Mouse (Mus musculus) thymus, postnatal 0 days (tissue): ENCODE results near the gene Zmat5. TPM values are rescaled to one million over a fixed set of nuclear protein-coding genes. Genes with fewer than 3 reads are reported as not detected.
"Not testable (repeated sequence)": the region's sequence is repeated elsewhere in the genome, so short reads cannot be mapped to it uniquely, and the experiment has no call there.

ENCODE experiments used
- DNase-seq: peaks from one replicate; pipeline ENCODE4 v3.0.0-alpha.2; 2015; ENCODE audit warnings: low spot score
- polyA plus RNA-seq: library from polyadenylated mRNA; unstranded; fragments of >200 nt; fragmentation: Nextera tagmentation; extraction: Ambion mirVana; gene quantifications from 2 replicates; pipeline ENCODE4 v1.2.1, GENCODE M21; 2015

Zmat5 gene
- polyA plus RNA-seq, 1 experiment from 2014 or later, result 91.0 TPM

- no peak for DNase-seq
Measured at GRCm38 (mm10) chr11:4688632-4689380, 15.7 kb upstream of the Zmat5 start.

- no peak for DNase-seq
Measured at GRCm38 (mm10) chr11:4690353-4690752, 14.1 kb upstream of the Zmat5 start.

- no peak for DNase-seq
Measured at GRCm38 (mm10) chr11:4691213-4691612, 13.3 kb upstream of the Zmat5 start.

GRCm38 (mm10) chr11:4692162-4692561 lies 12.3 kb upstream of the Zmat5 start:
- DNase-seq, result no peak

GRCm38 (mm10) chr11:4697043-4697983 lies 7.2 kb upstream of the Zmat5 start:
- no peak for DNase-seq

- no peak for DNase-seq
Measured at GRCm38 (mm10) chr11:4700726-4701125, 3.8 kb upstream of the Zmat5 start.

- DNase-seq, result no peak
Measured at GRCm38 (mm10) chr11:4703688-4704071, 798 bp upstream of the Zmat5 start.

GRCm38 (mm10) chr11:4705178-4705577 lies 700 bp downstream of the Zmat5 start:
- DNase-seq, result no peak

- not testable (repeated sequence) for DNase-seq
Measured at GRCm38 (mm10) chr11:4710188-4710587, 5.7 kb downstream of the Zmat5 start.

- no peak for DNase-seq
Measured at GRCm38 (mm10) chr11:4712822-4713221, 8.3 kb downstream of the Zmat5 start.

- DNase-seq, result no peak
Measured at GRCm38 (mm10) chr11:4714727-4715126, 10.2 kb downstream of the Zmat5 start.

GRCm38 (mm10) chr11:4715596-4715995 lies 11.1 kb downstream of the Zmat5 start:
- DNase-seq, result no peak

GRCm38 (mm10) chr11:4716530-4717236 lies 12.2 kb downstream of the Zmat5 start:
- no peak for DNase-seq

- no peak for DNase-seq
Measured at GRCm38 (mm10) chr11:4718548-4718947, 14.1 kb downstream of the Zmat5 start.

- DNase-seq, result no peak
Measured at GRCm38 (mm10) chr11:4719961-4720360, 15.5 kb downstream of the Zmat5 start.

GRCm38 (mm10) chr11:4720393-4720792 lies 15.9 kb downstream of the Zmat5 start:
- no peak for DNase-seq

- DNase-seq, result no peak
Measured at GRCm38 (mm10) chr11:4720900-4721580, 16.6 kb downstream of the Zmat5 start.

- DNase-seq, result no peak
Measured at GRCm38 (mm10) chr11:4721728-4722127, 17.2 kb downstream of the Zmat5 start.

GRCm38 (mm10) chr11:4729603-4730002 lies 25.1 kb downstream of the Zmat5 start:
- no peak for DNase-seq

GRCm38 (mm10) chr11:4730096-4730495 lies 25.6 kb downstream of the Zmat5 start:
- DNase-seq, result no peak

GRCm38 (mm10) chr11:4730913-4731312 lies 26.4 kb downstream of the Zmat5 start:
- no peak for DNase-seq
